Mouse (Mus musculus): ENCODE measurements around the gene Chd4.

- no peak for TF ChIP-seq EP300 (IDR thresholded peaks at IDR 0.05; ENCODE audit: low read depth)
- no peak for TF ChIP-seq CTCF (IDR thresholded peaks at IDR 0.05; ENCODE audit: low read depth)
Observed at GRCm38 (mm10) chr6:125153682-125154081, 57.9 kb downstream of the Chd4 start.

All from liver, postnatal 0 days (tissue).